Mouse (Mus musculus): ENCODE measurements around the gene Thumpd2.

DNA sequence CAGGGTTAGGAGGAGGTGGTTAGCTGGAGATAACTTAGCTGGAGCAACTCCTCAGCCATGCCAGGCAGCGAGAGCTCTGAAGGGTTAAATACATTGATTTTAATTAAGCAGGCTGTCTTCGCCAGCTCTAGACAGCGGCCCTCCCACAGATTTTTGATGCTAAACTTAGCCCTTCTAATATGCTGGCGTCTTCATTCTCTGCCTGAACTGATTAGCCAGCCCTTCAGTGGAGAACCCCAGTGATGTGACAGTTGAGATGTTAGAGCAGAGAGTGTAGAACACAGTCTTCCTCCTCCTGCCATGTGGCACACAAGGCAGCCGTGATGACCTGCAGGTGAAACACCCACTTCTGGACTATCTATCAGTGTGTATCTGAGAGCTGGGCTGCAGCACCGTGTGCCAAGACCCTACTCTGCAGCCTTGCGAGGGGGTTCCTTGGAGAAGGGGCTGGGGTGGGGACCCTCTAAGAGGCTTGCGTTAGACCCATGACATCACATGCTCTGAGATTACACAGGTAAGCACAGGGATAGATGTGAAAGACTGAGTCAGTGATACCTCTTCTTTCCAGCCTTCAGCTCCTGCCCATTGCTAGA is 73.3 kb downstream of the Thumpd2 start:
- no peak for TF ChIP-seq CTCF (IDR thresholded peaks at IDR 0.05; ENCODE audit: extremely low read depth, insufficient read depth, insufficient read length, insufficient replicate concordance)
- no peak for TF ChIP-seq POLR2A (IDR thresholded peaks at IDR 0.05; ENCODE audit: low read depth, low read length)
